Mouse (Mus musculus): ENCODE results near the gene Tas2r117. TPM values are rescaled to one million over a fixed set of nuclear protein-coding genes. Genes with fewer than 3 reads are reported as not detected.

Tas2r117 gene
- 0.11 TPM in 1 of 2 replicates, not detected in the other for polyA plus RNA-seq (2012; rRNA removed)

- no peak within 1 kb of the TSS for H3K4me3 ChIP-seq (ENCODE audit: control insufficient read depth, insufficient read depth, low read length)
- TF ChIP-seq POLR2A (IDR thresholded peaks at IDR 0.05; ENCODE audit: control insufficient read depth, extremely low read depth, insufficient read depth, low read length, poor library complexity): no peak
- no peak for TF ChIP-seq CTCF (IDR thresholded peaks at IDR 0.05; ENCODE audit: borderline replicate concordance, control insufficient read depth, extremely low read depth, insufficient read depth, low read length, poor library complexity)
- H3K27me3 ChIP-seq (ENCODE audit: control insufficient read depth, insufficient read depth, low read length): no peaks in the 10 kb centered on the region
- no peaks in the 10 kb centered on the region for H3K4me1 ChIP-seq (replicated peaks; ENCODE audit: control insufficient read depth, insufficient read depth, low read length)
- 84% methylated on average over 1 of the region's 1 CpGs for WGBS
- no peak for DNase-seq
- no peaks in the 10 kb centered on the region for H3K36me3 ChIP-seq (ENCODE audit: control insufficient read depth, insufficient read depth, low read length)
- H3K27ac ChIP-seq (ENCODE audit: control insufficient read depth, insufficient read depth, low read length): no peak within 1 kb of the TSS
Measured at GRCm38 (mm10) chr6:132802518-132802917, at the start of gene Tas2r117. Gene Tas2r117 (plus strand): TSS chr6:132802818.

- H3K4me1 ChIP-seq (replicated peaks; ENCODE audit: control insufficient read depth, insufficient read depth, low read length): no peaks in the 10 kb centered on the region
- WGBS: 89% methylated on average over 1 of the region's 1 CpGs
- H3K4me3 ChIP-seq (ENCODE audit: control insufficient read depth, insufficient read depth, low read length): no peak within 1 kb of the TSS
- no peaks in the 10 kb centered on the region for H3K36me3 ChIP-seq (ENCODE audit: control insufficient read depth, insufficient read depth, low read length)
- H3K27ac ChIP-seq (ENCODE audit: control insufficient read depth, insufficient read depth, low read length): no peak within 1 kb of the TSS
- no peak for TF ChIP-seq CTCF (IDR thresholded peaks at IDR 0.05; ENCODE audit: borderline replicate concordance, control insufficient read depth, extremely low read depth, insufficient read depth, low read length, poor library complexity)
- TF ChIP-seq POLR2A (IDR thresholded peaks at IDR 0.05; ENCODE audit: control insufficient read depth, extremely low read depth, insufficient read depth, low read length, poor library complexity): no peak
- no peak for DNase-seq
- no peaks in the 10 kb centered on the region for H3K27me3 ChIP-seq (ENCODE audit: control insufficient read depth, insufficient read depth, low read length)
Measured at GRCm38 (mm10) chr6:132754430-132754829, 48.2 kb upstream of the Tas2r117 start, which contains the start of gene Tas2r124. Gene Tas2r124 (plus strand): TSS chr6:132754730.

- no peak within 1 kb of the TSS for H3K27ac ChIP-seq (ENCODE audit: control insufficient read depth, insufficient read depth, low read length)
Measured at GRCm38 (mm10) chr6:132761831-132762230, 40.8 kb upstream of the Tas2r117 start, which contains the start of gene Tas2r102. Gene Tas2r102 (plus strand): TSS chr6:132762131.

GRCm38 (mm10) chr6:132778062-132778461 lies 24.6 kb upstream of the Tas2r117 start, which contains the start of gene Tas2r136:
Gene Tas2r136 (minus strand): TSS chr6:132778162.
- no peak within 1 kb of the TSS for H3K4me3 ChIP-seq (ENCODE audit: control insufficient read depth, insufficient read depth, low read length)
- no peak within 1 kb of the TSS for H3K27ac ChIP-seq (ENCODE audit: control insufficient read depth, insufficient read depth, low read length)
- no peaks in the 10 kb centered on the region for H3K27me3 ChIP-seq (ENCODE audit: control insufficient read depth, insufficient read depth, low read length)
- H3K36me3 ChIP-seq (ENCODE audit: control insufficient read depth, insufficient read depth, low read length): no peaks in the 10 kb centered on the region
- no peaks in the 10 kb centered on the region for H3K4me1 ChIP-seq (replicated peaks; ENCODE audit: control insufficient read depth, insufficient read depth, low read length)
- DNase-seq: no peak
- TF ChIP-seq CTCF (IDR thresholded peaks at IDR 0.05; ENCODE audit: borderline replicate concordance, control insufficient read depth, extremely low read depth, insufficient read depth, low read length, poor library complexity) (no peak), POLR2A (IDR thresholded peaks at IDR 0.05; ENCODE audit: control insufficient read depth, extremely low read depth, insufficient read depth, low read length, poor library complexity) (no peak)

More at GRCm38 (mm10) chr6:132761831-132762230, 40.8 kb upstream of the Tas2r117 start, which contains the start of gene Tas2r102:
- TF ChIP-seq CTCF (IDR thresholded peaks at IDR 0.05; ENCODE audit: borderline replicate concordance, control insufficient read depth, extremely low read depth, insufficient read depth, low read length, poor library complexity) (no peak), POLR2A (IDR thresholded peaks at IDR 0.05; ENCODE audit: control insufficient read depth, extremely low read depth, insufficient read depth, low read length, poor library complexity) (no peak)
- no peaks in the 10 kb centered on the region for H3K36me3 ChIP-seq (ENCODE audit: control insufficient read depth, insufficient read depth, low read length)
- no peaks in the 10 kb centered on the region for H3K4me1 ChIP-seq (replicated peaks; ENCODE audit: control insufficient read depth, insufficient read depth, low read length)
- DNase-seq: no peak
- H3K27me3 ChIP-seq (ENCODE audit: control insufficient read depth, insufficient read depth, low read length): no peaks in the 10 kb centered on the region
- H3K4me3 ChIP-seq (ENCODE audit: control insufficient read depth, insufficient read depth, low read length): no peak within 1 kb of the TSS
- WGBS: 99% methylated on average over 2 of the region's 2 CpGs

GRCm38 (mm10) chr6:132795393-132795792 lies 7.2 kb upstream of the Tas2r117 start:
- no peaks in the 10 kb centered on the region for H3K36me3 ChIP-seq (ENCODE audit: control insufficient read depth, insufficient read depth, low read length)
- WGBS: 50% methylated on average over 1 of the region's 1 CpGs
- H3K27ac ChIP-seq (ENCODE audit: control insufficient read depth, insufficient read depth, low read length): no peak overlapping the region
- TF ChIP-seq POLR2A (IDR thresholded peaks at IDR 0.05; ENCODE audit: control insufficient read depth, extremely low read depth, insufficient read depth, low read length, poor library complexity): no peak
- TF ChIP-seq CTCF (IDR thresholded peaks at IDR 0.05; ENCODE audit: borderline replicate concordance, control insufficient read depth, extremely low read depth, insufficient read depth, low read length, poor library complexity): no peak
- DNase-seq: no peak
- no peaks in the 10 kb centered on the region for H3K4me1 ChIP-seq (replicated peaks; ENCODE audit: control insufficient read depth, insufficient read depth, low read length)
- H3K27me3 ChIP-seq (ENCODE audit: control insufficient read depth, insufficient read depth, low read length): no peaks in the 10 kb centered on the region
- H3K4me3 ChIP-seq (ENCODE audit: control insufficient read depth, insufficient read depth, low read length): no peak overlapping the region

GRCm38 (mm10) chr6:132846842-132847241 lies 44.2 kb downstream of the Tas2r117 start, which contains the start of gene Tas2r123:
Gene Tas2r123 (plus strand): TSS chr6:132847142.
- H3K27ac ChIP-seq (ENCODE audit: control insufficient read depth, insufficient read depth, low read length): no peak within 1 kb of the TSS
- DNase-seq: no peak
- TF ChIP-seq CTCF (IDR thresholded peaks at IDR 0.05; ENCODE audit: borderline replicate concordance, control insufficient read depth, extremely low read depth, insufficient read depth, low read length, poor library complexity) (no peak), POLR2A (IDR thresholded peaks at IDR 0.05; ENCODE audit: control insufficient read depth, extremely low read depth, insufficient read depth, low read length, poor library complexity) (no peak)
- no peaks in the 10 kb centered on the region for H3K36me3 ChIP-seq (ENCODE audit: control insufficient read depth, insufficient read depth, low read length)
- 93% methylated on average over 1 of the region's 1 CpGs for WGBS
- no peaks in the 10 kb centered on the region for H3K4me1 ChIP-seq (replicated peaks; ENCODE audit: control insufficient read depth, insufficient read depth, low read length)
- no peaks in the 10 kb centered on the region for H3K27me3 ChIP-seq (ENCODE audit: control insufficient read depth, insufficient read depth, low read length)
- H3K4me3 ChIP-seq (ENCODE audit: control insufficient read depth, insufficient read depth, low read length): no peak within 1 kb of the TSS

Other genes starting within 250 kb of the Tas2r117 start
- 0.15 TPM in 1 of 2 replicates, not detected in the other for gene Prh1, start 233.0 kb upstream of the Tas2r117 start, polyA plus RNA-seq (2012; rRNA removed)
- gene Prp2, start 206.9 kb upstream of the Tas2r117 start, polyA plus RNA-seq (2012; rRNA removed): not detected in 2 replicates
- 0.36 TPM in 1 of 2 replicates, not detected in the other for gene A630073D07Rik, start 151.3 kb upstream of the Tas2r117 start, polyA plus RNA-seq (2012; rRNA removed)
- not detected in 2 replicates for gene Tas2r120, start 145.9 kb upstream of the Tas2r117 start, polyA plus RNA-seq (2012; rRNA removed)
- gene Tas2r121, start 101.8 kb upstream of the Tas2r117 start, polyA plus RNA-seq (2012; rRNA removed): not detected in 2 replicates
- gene Tas2r122, start 90.9 kb upstream of the Tas2r117 start, polyA plus RNA-seq (2012; rRNA removed): not detected in 2 replicates
- gene Tas2r115, start 64.8 kb upstream of the Tas2r117 start, polyA plus RNA-seq (2012; rRNA removed): not detected in 2 replicates
- not detected in 2 replicates for gene Tas2r124, start 48.1 kb upstream of the Tas2r117 start, polyA plus RNA-seq (2012; rRNA removed)
- gene Tas2r102, start 40.7 kb upstream of the Tas2r117 start, polyA plus RNA-seq (2012; rRNA removed): not detected in 2 replicates
- not detected in 2 replicates for gene Tas2r136, start 24.7 kb upstream of the Tas2r117 start, polyA plus RNA-seq (2012; rRNA removed)
- not detected in 2 replicates for gene Tas2r123, start 44.3 kb downstream of the Tas2r117 start, polyA plus RNA-seq (2012; rRNA removed)
- gene Tas2r116, start 52.6 kb downstream of the Tas2r117 start, polyA plus RNA-seq (2012; rRNA removed): not detected in 2 replicates
- not detected in 2 replicates for gene Tas2r110, start 65.2 kb downstream of the Tas2r117 start, polyA plus RNA-seq (2012; rRNA removed)
- not detected in 2 replicates for gene Tas2r113, start 90.2 kb downstream of the Tas2r117 start, polyA plus RNA-seq (2012; rRNA removed)
- gene Tas2r125, start 106.8 kb downstream of the Tas2r117 start, polyA plus RNA-seq (2012; rRNA removed): not detected in 2 replicates
- gene Tas2r129, start 148.3 kb downstream of the Tas2r117 start, polyA plus RNA-seq (2012; rRNA removed): not detected in 2 replicates
- not detected in 2 replicates for gene Tas2r131, start 155.1 kb downstream of the Tas2r117 start, polyA plus RNA-seq (2012; rRNA removed)
- not detected in 2 replicates for gene Tas2r109, start 178.1 kb downstream of the Tas2r117 start, polyA plus RNA-seq (2012; rRNA removed)
- gene Tas2r103, start 234.3 kb downstream of the Tas2r117 start, polyA plus RNA-seq (2012; rRNA removed): not detected in 2 replicates